Mouse (Mus musculus): ENCODE data around the gene Zfp990.
"Not testable (repeated sequence)": the region's sequence is repeated elsewhere in the genome, so short reads cannot be mapped to it uniquely, and the experiment has no call there.

Gene Zfp990

DNA sequence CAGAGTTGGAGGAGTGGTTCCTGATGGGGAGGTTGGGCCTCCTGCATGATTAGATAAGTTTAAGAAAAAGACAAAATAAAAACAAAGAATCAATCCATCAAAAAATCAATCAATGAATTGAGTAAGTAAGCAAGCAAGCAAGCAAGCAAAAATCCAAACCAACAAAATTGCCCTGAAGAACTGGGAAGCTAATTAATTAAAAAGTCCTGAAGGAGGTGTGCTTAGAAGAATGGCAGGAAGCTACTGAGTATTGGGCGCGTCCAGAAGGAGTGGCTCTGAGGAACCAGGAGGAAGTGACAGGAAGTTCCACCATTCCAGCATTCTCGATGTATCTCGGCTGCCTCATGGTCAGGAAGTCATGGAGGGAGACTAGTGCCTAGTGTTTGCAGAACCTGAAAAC lies at the start of gene Zfp990:
Zfp990 (plus strand) TSS at position 301 of the 400 bp plus-strand sequence.
- DNase-seq = not testable (repeated sequence)

DNA sequence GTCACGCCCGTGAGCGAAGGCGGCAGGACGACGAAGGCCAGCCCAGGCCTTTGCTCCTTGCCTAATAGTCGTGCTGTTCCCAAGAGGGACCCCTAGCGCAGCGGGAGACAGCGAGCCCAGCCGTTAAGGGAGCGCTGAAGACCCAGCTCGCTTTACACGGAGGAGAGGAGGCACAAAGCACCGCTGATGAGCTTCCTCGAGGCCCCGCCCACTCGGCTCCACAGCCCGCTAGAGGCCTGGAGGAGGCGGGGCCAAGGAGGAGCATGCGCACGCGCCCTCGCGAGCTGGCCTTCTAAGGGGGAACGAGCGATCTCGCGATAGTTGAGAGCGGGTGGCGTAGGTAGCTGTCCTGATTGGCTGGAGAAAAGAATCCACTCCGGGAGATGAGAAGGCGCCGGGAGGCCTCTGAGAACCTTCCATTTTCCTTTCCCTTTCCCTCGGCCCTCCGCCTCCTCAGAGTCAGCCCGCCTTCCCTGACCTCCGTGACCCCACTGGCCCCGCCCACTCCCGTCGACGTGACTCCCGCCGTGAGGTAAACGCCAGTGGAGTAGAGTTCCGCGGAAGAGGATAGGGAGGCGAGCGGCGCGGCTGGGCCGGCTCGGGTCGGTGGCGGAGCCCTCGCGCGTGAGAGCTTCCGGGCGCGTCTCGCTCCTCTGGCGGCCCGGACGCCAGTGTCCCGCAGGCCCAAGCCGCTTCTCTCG lies 46.9 kb upstream of the Zfp990 start:
- peak; percentile 74 for DNase-seq

DNA sequence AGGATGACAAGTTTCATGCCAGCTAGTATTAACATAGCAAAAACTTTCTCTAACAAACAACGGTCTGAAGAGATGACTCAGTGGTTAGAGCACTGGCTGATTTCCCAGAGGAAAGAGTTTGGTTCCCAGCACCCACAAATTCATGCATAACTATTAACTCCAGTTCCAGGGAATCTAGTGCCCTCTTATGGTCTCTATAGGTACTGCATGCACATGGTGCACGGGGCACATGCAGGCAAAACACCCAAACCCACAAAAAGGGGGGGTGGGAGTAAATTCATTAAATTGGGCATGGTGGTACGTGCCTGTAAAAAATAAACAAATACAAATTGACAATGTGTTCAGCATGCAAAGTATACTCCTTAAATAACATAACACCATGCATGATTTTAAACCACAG lies 32.4 kb upstream of the Zfp990 start:
- no peak for DNase-seq

DNA sequence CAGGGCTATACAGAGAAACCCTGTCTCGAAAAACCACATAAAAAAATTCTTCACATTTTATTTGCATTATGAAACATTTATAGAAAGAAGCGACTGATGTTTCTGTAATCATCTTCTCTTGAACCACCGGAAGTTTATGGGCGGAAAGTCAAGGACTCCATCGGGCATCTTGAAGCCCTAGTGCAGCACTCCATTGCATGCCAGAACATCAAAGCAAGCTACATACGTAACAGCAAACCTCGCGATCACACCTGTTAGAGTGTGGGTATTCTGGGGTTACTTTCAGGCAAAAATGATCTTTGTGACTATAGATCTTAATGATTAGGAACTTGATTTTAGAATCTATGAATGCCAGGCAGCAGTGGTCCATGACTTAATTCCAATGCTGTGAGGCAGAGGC lies 29.9 kb upstream of the Zfp990 start:
- not testable (repeated sequence) for DNase-seq

DNA sequence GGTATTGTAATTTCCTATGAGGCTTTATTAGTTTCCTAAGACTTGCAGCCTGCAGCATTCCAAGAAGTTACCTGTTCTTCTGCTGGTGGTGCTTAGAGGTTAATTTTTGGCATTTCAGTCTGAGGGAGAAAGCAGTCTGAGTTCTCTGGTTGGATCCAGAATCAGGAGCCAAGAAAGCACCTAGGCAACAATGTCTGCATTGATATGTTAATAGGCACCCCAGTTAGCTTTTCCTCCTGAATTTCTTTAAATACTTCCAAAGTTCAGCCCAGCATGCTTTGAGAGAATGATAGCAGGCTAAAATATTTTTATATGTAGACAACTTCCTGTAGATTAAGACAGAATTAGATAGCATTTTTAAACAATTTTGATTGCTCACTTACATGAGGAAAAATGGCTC lies 21.2 kb upstream of the Zfp990 start:
- no peak for DNase-seq

DNA sequence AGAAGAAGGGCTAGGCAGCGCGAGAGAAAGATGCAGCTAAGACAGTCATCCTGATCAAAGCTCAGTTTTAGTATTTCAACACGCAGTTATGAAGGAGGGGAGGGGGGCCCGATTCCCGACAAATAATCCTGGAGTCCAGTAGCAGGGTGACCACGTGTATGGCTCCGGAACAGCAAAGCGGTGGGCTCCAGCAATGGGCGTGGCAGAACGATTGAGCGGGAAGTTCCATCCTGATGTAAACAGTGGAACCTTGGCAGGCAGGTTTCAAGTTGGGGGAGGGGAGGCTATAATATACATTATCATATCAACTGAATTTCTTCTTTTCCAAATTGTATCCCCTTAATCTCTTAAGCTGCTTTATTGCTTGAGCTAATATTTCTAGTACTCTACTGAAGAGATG lies 18.4 kb upstream of the Zfp990 start:
- DNase-seq = no peak

DNA sequence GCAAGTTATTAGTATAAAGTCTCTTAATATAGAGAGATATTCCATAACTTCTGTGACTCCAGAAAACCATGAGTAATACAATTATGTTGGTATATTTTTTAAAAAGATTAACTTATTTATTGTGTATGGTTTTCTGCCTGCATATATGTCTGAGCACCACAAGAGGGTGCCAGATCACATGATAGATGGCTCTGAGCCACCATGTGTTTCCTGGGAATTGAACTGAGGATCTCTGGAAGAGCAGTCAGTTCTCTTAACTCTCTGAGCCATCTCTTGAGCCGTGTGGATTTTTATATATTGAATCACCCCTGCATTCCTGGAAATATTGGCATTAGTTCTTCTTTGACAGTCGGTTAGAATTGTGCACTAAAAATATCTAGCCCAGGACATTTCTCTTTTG lies 17.2 kb upstream of the Zfp990 start:
- not testable (repeated sequence) for DNase-seq

DNA sequence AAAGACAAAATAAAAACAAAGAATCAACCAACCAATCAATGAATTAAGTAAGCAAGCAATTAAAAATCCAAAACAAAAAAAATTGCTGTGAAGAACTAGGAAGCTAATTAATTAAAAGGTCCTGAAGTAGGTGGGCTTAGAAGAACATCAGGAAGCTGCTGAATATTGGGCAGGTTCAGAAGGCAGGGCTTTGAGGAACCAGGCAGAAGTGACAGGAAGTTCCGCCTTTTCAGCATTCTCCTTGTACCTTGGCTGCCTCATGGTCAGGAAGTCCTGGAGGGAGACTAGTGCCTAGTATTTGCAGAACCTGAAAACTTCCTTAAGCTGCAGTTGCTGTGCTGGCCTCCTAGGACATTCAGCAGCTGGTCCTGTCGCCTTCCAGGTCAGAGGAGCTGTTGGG lies 4.1 kb downstream of the Zfp990 start:
- not testable (repeated sequence) for DNase-seq

DNA sequence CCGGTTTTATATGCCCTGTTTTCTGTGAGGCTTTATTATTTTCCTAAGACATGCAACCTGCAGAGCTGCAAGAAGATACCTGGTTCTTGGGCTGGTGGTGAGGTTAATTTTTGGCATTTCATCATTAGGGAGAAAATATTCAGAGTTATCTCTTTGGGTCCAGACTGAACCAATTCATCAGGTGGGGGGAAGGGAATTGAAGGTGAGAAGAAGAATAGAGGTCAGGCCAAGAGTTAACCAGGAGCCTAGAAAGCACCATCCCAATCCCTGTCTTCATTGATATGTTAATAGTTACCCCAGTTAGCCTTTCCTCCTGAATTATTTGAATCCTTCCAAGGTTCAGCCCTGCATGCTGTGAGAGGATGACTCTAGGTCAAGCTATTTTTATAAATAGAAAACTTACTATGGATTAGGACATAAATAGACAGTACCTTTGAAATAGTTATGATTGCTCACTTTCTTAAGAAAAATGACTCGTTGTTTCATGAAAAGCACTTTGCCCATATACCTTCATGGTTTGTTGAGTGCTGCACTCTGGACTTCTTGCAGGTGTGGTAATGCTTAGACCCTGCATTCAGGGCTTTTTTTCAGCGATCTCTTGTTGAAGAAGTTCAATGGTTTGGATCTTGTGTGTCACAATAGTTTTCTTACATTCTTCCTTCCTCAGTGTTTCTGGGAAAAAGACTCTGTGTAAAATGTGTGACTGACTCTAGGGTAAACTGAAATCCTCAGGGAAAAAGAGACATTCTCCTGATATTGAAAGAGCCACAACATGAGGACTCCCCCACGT lies 5.4 kb downstream of the Zfp990 start:
- not testable (repeated sequence) for DNase-seq

DNA sequence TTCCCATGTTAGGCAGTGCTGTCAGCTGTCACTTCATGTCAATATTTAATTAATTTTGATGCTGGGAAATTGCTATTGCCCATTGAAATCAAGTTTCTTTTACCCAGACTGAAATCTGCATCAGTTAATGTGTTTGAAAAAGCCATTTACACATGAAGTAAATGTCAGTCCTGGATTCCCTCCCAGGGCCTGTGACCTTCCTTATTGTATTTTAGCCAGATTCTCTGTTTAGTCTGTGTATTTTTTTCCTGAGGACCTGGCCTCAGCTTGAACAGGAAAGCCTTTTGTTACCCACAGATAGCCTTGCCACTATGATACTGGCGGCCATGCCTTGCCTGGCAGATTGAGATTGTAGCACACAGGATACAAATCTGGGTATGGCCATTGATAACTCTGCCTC lies 6.8 kb downstream of the Zfp990 start:
- DNase-seq = not testable (repeated sequence)

DNA sequence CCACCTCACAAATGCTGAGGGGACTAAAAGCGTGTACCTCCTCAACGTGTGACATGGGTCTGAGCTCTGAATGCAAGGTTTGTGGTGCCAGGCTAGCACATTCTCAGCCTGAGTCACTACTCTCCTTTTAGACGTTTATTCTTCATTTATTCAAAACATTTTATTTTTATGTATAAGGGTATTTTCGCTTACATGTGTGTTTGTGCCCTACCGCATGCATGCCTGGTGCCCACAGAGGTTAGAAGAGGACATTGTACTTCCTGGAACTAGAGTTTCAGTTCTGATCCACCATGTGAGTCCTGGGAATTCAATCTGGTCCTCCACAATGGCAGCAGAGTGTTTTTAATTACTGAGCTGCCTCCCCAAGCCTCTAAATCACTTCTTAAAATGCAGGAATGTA lies 33.3 kb downstream of the Zfp990 start:
- DNase-seq = not testable (repeated sequence)

DNA sequence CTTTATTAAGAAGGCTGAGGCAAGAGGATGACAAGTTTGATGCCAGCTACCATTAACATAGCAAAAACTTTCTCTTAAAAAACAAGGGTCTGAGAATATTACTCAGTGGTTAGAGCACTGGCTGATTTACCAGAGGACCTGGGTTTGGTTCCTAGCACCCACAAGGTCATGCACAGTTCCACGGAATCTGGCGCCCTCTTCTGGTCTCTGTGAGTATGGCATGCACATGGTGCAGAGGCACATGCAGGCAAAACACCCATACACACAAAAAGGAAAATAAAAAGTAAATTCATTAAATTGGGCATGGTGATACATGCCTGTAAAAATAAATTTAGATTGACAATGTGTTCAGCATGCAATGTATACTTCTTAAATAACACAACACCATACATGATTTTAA lies 34.5 kb downstream of the Zfp990 start:
- not testable (repeated sequence) for DNase-seq

DNA sequence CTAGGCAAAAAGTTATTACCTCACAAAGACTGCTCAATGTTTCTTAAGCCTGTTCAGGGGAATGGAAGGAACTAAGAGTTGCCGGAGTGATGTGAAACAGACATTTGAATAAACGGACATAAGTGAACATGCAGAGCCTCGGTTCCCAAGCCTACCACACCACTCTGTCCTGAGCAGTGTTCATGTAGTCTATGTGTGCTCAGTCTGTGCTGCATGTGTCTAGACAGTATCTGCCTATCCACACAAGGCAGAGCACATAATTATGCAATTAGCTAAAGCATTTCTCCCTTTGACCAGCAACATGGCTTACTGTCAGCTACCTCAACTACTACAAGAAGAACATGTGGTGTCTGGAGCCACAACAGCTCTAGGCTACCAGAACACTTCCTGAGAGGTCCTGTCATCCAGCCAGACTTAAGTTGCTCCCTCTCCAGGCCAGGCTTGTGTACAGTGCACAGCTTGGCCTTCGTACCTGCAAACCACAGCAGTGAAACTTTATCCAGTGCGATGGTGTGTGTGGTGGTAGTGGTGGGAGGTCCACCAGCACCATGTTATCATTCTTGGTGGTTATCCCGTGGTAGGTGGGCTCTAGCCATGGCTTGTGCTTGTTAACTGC lies 35.3 kb downstream of the Zfp990 start:
- DNase-seq = not testable (repeated sequence)

DNA sequence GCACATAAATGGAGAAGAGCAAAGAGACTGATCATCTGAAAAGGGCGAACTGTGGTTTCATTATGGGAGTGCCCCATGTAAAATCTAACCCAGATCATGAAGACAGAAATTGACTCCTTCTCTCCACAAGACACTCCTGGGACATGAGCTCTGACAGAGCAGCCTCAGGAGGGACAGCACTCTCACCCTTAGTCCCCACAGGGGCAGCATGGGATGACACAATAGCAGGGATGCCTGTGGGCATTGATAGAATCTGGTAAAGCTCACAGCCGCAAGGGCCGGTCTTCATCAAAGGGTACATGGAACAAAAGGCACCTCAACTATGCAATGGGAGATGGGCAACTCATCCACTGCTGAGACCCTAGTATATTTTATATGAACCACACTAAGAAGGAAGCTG lies 35.9 kb downstream of the Zfp990 start:
- not testable (repeated sequence) for DNase-seq

DNA sequence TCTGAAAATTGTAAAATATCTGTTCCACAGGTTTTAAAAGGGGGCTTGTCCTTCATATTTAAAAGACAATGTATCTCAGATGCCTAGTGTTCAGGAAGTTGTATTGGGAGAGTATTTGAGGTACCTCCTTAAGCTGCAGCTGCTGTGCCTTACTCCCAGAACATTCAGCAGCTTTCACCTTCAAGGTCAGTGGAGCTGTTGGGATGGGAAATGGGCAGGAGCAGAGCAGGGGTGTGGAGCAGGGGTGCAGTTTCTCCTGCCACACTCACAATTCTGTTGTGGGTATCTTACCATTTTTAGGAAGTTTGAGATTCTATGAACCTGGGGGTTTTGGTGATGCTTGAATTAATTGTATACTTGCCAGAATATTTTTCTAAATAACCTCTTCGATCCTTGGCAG lies 46.1 kb downstream of the Zfp990 start:
- no peak for DNase-seq

DNA sequence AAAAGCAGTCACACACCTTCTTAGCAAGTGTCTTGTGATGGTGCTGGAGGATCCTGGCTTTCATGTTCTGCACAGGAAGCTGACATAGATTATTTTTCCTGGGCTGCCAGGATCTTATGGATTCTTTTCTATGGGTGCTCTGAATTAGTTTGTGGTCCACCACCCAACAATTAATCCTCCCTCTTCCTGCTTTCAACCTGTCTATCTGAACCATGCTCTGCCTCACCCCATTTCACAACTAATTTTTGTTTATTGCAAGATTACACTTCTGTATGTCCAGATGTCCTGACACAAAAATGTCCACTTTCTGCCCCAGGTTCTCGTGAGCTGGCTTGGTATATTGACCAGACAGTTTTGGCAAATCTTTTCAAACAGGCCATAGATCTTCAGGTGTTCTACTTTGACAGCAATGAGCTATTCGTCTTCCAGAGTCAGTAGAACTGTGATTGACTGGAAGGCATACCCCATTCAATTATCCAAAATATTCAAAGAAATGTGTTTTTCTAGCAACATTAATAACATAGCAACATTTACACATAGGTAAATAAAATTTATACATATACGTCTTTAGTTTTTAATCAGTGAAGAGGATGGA lies 49.0 kb downstream of the Zfp990 start:
- no peak for DNase-seq

DNA sequence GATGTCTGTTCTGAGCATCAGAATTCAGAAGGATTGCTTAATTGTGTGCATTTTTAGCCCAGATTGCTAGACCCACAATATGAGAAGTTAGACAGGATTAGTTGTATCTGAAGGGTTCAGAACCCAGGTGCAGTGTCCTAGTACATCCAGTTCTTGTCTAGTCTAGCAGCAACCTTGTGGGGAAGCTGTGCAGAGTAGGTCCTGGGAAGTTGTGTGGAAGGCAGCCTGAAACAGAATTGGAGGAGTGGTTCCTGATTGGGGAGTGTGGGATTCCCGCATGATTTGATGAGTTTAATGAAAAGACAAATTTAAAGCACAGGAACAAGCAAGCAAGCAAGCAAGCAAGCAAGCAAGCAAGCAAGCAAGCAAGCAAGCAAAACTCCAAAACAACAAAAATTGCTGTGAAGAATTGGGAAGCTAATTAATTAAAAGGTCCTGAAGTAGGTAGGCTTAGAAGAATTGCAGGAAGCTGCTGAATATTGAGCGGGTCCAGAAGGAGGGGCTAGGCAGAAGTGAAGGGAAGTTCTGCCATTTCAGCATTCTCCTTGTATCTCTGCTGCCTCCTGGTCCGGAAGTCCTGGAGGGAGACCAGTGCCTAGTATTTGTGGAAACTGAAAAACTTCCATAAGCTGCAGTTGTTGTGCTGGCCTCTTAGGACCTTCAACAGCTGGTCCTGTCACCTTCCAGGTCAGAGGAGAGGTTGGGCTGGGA lies 53.7 kb downstream of the Zfp990 start:
- DNase-seq = no peak

DNA sequence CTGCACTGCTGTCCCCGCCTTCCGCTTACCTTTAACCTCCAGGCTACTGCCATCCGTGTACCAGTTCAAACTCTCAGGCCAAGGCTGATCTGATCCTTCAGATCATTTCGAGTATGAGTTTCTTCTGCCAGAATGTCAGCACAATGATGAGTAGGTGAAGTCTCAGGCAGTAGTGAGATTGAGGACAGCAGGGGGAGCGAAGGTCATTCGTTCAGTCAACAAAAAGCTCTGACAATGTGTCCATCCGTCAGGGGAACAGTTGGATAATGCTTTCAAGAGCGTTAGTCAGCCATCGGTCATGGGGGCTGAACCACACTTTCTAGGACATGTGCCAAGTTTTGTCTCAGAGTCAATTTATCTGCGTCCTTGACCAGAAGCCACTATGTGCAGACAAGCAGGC lies 59.9 kb downstream of the Zfp990 start:
- DNase-seq = not testable (repeated sequence)

DNA sequence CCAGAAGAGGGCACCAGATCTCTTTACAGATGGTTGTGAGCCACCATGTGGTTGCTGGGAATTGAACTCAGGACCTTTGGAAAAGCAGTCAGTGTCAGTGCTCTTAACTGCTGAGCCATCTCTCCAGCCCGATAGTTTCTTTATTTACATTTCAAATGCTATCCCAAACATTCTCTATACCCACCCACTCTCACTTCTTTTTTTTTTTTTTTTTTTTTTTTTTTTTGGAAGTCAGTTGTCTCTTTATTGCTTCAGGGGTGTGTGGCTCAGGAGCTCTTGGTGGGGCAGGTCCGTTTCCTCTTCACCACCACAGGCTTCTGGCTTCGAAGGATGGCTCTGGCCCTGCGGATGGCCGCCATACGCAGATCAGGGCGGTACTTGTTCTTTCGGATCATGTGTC lies 66.1 kb downstream of the Zfp990 start:
- not testable (repeated sequence) for DNase-seq

DNA sequence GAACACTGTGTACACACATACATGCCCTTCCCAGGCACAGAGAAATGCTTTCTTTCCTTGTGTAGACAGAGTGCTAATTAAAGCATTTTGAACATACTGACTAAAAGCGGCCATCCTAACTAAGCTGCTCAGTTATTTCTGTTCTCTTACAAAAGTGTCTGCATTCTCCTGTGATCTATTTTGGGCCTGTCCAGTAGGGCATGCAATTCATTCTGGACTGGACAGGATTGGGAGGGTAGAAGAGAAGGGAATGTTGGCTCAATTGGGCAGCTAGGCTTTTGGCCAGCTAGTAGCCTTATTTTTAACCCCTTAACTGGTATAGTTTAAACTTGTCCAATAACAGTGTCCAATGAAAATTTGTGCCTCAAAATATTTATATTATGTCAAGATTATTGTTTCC lies 69.8 kb downstream of the Zfp990 start:
- DNase-seq = not testable (repeated sequence)

DNA sequence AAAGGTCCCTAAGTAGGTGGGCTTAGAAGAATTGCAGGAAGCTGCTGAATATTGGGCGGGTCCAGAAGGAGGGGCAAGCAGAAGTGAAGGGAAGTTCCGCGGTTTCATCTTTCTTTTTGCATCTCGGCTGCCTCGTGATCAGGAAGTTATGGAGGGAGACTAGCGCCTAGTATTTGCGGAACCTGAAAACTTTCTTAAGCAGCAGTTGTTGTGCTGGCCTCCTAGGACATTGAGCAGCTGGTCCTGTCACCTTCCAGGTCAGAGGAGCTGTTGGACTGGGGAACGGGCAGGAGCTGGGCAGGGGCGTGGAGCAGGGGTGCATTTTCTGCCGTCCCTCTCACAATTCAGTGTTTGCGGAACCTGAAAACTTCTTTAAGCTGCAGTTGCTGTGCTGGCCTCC lies 74.5 kb downstream of the Zfp990 start, which contains the start of gene Gm13212:
Gm13212 (plus strand) TSS at position 89 of the 400 bp plus-strand sequence.
- peak; percentile 54 for DNase-seq

DNA sequence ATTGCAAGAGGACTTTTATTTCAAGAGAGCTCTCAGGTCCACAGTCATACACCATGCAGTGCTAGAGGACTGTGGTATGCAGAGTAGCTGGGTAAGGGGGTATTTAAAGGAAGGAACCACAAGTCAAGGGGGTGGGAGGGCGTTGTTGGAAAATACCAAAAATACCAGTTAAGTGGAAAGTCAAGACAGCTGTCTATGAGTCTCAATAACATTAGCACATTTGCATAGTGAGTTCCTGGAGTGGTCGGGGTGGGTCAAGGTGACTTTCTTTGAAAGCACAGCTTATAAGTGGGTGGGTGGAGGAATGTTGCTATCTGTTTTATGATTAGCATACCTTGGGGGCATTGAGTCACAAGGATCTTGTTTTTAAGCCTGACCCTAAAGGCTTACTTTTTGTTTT lies 75.5 kb downstream of the Zfp990 start:
- DNase-seq = not testable (repeated sequence)
